Mouse (Mus musculus): Measurements from ENCODE around the gene Lcn10.

DNA sequence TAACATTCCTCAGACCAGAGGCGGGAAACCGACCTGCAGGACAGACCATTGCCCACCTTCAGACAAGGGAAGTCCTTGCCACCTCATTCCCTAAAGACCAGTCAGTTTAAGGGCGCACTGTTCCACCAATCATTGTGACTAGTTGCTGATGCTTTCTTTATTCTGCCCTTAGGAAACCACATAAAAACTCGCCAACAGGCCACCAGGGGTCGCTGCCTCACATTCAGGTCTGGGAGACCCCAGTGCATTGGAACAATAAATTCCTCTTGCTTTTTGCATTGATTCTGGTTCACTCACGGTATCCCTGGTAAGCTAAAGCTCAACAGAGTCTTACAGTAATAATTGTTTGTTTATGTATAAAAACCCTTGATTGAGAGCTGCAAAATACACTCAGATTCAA is 42.6 kb upstream of the Lcn10 start:
- TF ChIP-seq TAL1 (conservative IDR thresholded peaks at IDR 0.05; ENCODE audit: low read depth, low read length): no peak
- TF ChIP-seq GATA1 (IDR thresholded peaks at IDR 0.05; ENCODE audit: borderline replicate concordance, low read length): no peak

Data from G1E (cell line).